Mouse (Mus musculus) embryonic fibroblast, embryonic 13.5 days (primary cell): ENCODE results near the gene Asb10.

ENCODE experiments used
- CTCF ChIP-seq: IDR thresholded peaks from 2 replicates; pipeline ENCODE4 v1.5.1; 2011; ENCODE audit warnings: mild to moderate bottlenecking, control low read depth, low read length, moderate library complexity, borderline replicate concordance; ENCODE audit not compliant: insufficient read depth
- POLR2A ChIP-seq: IDR thresholded peaks from 2 replicates; pipeline ENCODE4 v1.6.1; 2011; ENCODE audit warnings: low read depth, mild to moderate bottlenecking, control low read depth, low read length, moderate library complexity

- no peak for TF ChIP-seq CTCF
- no peak for TF ChIP-seq POLR2A
These were observed 6.5 kb downstream of the Asb10 start for GRCm38 (mm10) chr5:24534292-24534691.
